Mouse (Mus musculus) C2C12 (cell line): Measurements from ENCODE around the gene Ppib.

Experiments used
- CTCF ChIP-seq: IDR thresholded peaks from one replicate; pipeline ENCODE4 v1.5.1; 2011; ENCODE audit not compliant: control insufficient read depth, insufficient read depth, insufficient read length
- MYOD1 ChIP-seq: IDR thresholded peaks from one replicate; pipeline ENCODE4 v1.6.1; 2011; ENCODE audit warnings: low read depth; ENCODE audit not compliant: control insufficient read depth, insufficient read length
- MYOG ChIP-seq: IDR thresholded peaks from one replicate; pipeline ENCODE4 v1.6.1; 2011; ENCODE audit not compliant: control insufficient read depth, insufficient read length; ENCODE audit errors: extremely low read depth

- TF ChIP-seq CTCF (no peak), MYOD1 (no peak), MYOG (no peak)
Observed at GRCm38 (mm10) chr9:66066791-66067190, 6.8 kb downstream of the Ppib start.
